Mouse (Mus musculus): ENCODE results near the gene Elp5.

The Elp5 gene

GRCm38 (mm10) chr11:70014880-70015558 lies 32.7 kb upstream of the Elp5 start, which contains the start of gene Acadvl:
Gene Acadvl (minus strand): TSS chr11:70015411.
- DNase-seq: peak; percentile 96 to 97

DNA sequence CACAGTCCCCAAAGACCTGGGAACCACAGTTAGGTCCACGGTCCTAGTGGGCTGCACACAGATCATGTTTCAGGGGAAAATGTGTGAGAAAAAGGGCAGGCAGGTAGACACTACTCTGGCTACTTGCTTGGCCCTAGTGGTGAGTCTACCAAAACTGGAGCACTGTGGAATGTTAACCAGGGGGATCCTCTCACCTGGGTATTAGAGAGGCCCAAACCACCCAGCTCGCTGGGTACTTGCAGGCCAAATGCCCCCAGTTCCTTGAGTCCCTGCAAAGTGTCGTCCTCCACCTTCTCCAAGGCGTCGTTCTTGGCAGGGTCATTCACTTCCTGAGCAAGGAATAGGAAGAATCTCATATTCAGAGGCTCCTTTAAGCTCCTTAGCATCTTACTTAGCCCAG lies 31.7 kb upstream of the Elp5 start:
- DNase-seq: no peak

DNA sequence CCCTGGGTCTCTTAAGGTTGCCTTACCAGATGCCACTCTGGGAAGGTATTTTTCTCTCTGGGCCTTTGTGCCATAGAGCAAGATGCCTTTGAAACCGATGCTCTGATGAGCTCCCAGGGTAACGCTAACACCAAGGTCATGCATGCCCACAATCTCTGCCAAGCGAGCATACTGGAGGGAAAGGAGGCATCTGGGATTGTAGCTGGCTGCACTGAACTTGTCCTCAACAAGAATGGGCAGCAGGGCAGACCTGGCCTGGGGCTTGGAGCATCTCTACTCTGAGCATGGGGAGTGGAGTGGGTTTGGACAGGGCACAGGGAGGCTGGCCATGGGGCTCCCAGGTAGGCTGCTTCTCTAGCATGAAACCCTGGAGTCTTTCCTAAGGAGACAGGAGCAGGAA lies 31.1 kb upstream of the Elp5 start:
- DNase-seq: no peak

- no peak for DNase-seq
Observed at GRCm38 (mm10) chr11:70012931-70013330, 30.6 kb upstream of the Elp5 start.

GRCm38 (mm10) chr11:70010961-70011360 lies 28.6 kb upstream of the Elp5 start:
- no peak for DNase-seq

GRCm38 (mm10) chr11:70010548-70010947 lies 28.2 kb upstream of the Elp5 start:
- no peak for DNase-seq

- no peak for DNase-seq
Observed at GRCm38 (mm10) chr11:70010033-70010432, 27.7 kb upstream of the Elp5 start.

GRCm38 (mm10) chr11:70005521-70005920 lies 23.2 kb upstream of the Elp5 start:
- DNase-seq: peak in 1 of 2 experiments; percentile 54

DNA sequence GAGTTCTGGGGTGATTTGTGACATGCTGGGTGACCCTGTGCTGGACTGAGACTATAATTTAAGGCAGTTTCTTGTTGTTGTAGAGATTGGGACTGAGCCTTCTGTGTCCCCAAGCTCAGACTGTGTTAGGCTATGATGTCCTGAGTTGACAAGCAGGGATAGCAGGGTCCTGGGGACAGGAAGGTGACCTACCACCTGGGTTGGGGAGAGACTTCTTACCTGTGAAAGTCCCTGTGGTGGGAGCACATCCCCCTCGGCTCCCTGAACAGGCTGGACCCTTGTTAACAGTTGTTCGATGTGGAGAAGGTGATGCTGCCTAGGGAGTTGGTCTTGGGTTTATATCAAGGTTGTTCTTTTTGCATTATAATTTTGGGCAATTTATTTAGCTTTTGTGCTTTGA lies 20.2 kb upstream of the Elp5 start:
- no peak for DNase-seq

DNA sequence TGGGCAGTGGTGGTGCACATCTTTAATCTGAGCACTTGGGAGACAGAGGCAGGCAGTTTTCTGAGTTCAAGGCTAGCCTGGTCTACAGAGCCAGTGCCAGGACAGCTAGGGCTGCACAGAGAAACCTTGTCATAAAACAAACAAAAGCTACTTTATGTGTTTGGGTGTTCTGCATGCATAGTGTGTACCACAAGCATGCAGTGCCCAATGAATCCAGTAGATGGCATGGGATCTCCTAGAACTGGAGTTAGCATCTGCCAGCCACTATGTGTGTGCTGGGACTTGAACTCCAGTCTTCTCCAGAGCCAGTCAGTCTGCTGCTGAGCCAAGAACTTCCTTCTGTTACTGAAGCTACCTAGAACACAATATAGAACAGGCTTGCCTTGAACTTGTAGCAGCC lies 19.5 kb upstream of the Elp5 start:
- peak; percentile 31 to 74 for DNase-seq

- no peak for DNase-seq
Observed at GRCm38 (mm10) chr11:70001159-70001558, 18.8 kb upstream of the Elp5 start.

DNA sequence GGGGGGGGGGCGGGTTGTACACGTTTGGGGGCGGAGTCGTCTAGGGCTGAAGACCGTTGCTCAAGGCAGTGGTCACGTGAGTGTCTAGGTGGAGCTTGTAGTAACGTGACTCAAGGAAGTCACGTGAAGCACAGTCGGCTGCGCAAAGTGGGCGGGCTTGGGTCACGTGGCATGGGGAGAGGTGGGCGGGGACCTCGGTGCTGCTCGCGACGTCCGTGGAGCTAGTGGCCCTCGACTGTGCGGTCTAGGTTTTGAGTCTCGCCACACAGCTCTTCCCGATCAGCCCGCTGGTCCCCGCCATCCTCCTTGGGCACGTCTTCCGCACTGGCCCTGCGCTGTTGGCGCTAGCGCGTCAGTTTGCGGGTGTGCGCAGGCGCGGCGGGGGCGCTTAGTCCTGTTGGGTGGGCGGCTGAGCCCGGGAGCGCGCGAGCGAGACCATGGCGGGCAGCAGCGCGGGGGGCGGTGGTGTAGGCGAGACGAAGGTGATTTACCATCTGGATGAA lies 18.1 kb upstream of the Elp5 start, which contains the start of gene Dvl2:
Gene Dvl2, plus strand, starts transcription at position 200 of the 503 bp plus-strand sequence.
- peak; percentile 94 to 97 for DNase-seq

DNA sequence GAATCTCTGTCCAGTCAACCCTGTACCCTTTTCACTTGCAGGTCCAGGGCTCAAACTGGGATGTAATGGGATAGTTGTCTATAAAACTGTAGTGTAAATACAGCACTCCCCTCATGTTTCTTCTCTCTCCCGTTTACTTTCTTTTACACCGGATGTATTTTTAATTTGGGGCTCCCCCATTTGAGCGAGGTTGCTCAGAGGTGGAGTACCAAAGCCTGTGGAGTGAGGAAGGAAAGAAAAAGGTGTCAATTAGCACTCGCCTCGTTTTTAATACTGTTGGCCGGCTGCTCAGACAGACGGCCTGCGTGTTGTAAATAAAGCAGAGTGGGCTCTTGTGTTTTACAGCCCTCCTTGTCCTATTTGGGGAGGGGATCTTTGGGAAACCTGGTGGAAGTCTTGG lies 17.3 kb upstream of the Elp5 start:
- DNase-seq: no peak

GRCm38 (mm10) chr11:69998567-69999491 lies 16.5 kb upstream of the Elp5 start:
- no peak for DNase-seq

GRCm38 (mm10) chr11:69997070-69997509 lies 14.8 kb upstream of the Elp5 start:
- DNase-seq: peak; percentile 94 to 97

DNA sequence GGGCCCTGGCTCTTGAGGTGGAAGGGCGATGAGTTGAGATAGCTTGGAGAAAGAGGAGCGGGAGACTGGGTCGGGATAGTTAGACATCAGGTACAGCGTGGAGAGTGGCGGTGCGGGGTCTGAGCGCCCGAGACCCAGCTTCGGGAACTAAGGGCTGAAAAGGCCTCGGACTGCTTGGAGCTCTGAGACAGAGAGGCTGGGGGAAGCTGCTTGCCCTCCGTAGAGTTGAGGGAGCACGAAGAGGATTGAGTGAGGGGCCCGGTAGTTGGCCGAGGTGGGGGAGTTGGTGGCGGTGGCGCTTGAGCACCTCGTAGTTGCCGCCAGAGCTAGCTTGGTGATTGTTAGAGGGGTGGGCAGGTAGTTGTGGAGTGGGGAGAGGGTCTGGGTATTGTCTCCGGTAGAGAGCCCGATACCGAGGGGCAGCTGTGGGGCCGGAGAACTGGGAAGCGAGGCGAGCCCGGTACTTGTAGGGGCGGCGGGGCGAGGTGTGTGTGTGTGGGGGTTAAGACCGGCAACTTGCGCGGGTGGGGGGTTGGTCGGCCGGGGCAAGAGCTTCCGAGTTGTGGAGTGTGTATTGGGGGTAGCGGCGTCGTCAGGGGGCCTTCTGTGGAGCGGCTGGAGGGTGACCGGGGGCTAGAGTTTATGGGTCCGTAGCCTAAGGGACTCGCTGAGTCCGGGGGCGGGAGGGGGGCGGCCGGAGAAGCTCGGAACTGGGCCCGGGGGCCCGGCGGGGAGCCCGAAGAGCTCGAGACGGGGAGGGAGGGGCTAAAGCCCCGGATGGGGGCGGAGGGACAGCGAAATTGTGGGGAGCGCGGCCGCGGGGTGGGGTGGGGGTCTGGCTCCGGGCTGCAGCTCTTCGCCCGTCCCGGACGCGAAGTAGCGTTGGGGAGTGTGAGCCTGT lies 14.1 kb upstream of the Elp5 start:
- DNase-seq: peak; percentile 42 to 77

GRCm38 (mm10) chr11:69995391-69995960 lies 13.2 kb upstream of the Elp5 start, which contains the start of gene Phf23:
Gene Phf23 (plus strand): TSS chr11:69995777.
- peak; percentile 98 to 99 for DNase-seq

DNA sequence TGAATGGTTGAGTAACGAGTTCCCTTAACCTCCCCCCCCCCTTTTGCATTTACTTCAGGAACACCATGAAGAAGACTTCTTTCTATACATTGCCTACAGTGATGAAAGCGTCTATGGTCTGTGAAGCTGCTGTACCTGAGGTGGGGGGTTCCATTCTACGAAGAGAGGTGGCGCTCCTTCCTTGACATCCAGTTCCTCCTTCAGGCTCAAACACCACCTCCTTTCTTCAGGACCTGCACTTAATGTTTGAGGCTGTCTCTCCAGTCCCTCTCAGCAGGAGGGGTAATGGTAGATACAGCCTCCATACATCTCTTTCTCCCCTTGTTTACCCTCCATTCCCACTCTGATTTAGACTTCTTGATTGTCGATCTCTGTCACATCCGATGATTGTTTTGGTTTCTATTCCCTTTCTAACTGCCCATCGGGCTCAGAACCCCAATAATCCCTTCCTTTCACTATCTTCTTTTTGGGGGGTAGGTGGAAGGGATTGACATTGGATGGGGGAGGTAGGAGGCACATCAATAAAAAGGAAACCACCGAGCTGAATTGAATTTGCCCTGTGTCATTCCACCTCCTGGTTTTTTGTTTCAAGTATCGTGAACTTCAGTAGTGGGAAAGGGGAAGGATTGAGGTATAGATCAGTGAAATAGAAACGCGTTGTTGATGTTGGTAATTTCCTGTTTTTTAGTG lies 12.2 kb upstream of the Elp5 start:
- no peak for DNase-seq

GRCm38 (mm10) chr11:69992932-69993331 lies 10.6 kb upstream of the Elp5 start:
- DNase-seq: no peak

DNA sequence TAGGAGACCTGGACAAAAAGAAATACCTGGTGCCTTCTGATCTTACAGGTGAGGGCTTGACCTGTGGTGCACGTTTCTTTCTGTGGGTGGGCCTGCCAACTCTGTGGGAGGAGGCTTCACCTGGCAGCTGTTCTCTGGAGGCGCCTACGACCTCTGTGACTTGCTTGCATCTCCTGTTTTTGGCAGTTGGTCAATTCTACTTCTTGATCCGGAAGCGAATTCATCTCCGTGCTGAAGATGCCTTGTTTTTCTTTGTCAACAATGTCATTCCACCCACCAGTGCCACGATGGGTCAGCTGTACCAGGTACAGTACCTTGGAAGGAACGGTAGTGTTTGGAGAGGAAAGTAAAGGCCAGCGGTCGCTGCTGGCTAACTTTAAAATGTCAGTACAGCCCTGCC lies 10.1 kb upstream of the Elp5 start:
- peak; percentile 52 to 56 for DNase-seq

GRCm38 (mm10) chr11:69991711-69992110 lies 9.4 kb upstream of the Elp5 start:
- no peak for DNase-seq

All from kidney, postnatal 36 days (tissue).